Mouse (Mus musculus): ENCODE data around the gene Traf3. TPM values are rescaled to one million over a fixed set of nuclear protein-coding genes. Genes with fewer than 3 reads are reported as not detected.

Traf3 gene
- polyA plus RNA-seq, 1 experiment from 2014 or later, result 10.5 TPM

Other genes starting within 250 kb of the Traf3 start
- gene Ankrd9, start 187.3 kb upstream of the Traf3 start, polyA plus RNA-seq (2016; fragmentation: Nextera tagmentation; extraction: Ambion mirVana), result 13.2 and 14.2 TPM in 2 replicates
- 8.8 and 9.2 TPM in 2 replicates for gene Rcor1, start 127.0 kb upstream of the Traf3 start, polyA plus RNA-seq (2016; fragmentation: Nextera tagmentation; extraction: Ambion mirVana)
- not detected in 2 replicates for gene 4930595D18Rik, start 18.1 kb downstream of the Traf3 start, polyA plus RNA-seq (2016; fragmentation: Nextera tagmentation; extraction: Ambion mirVana)
- 2.0 and 3.5 TPM in 2 replicates for gene Amn, start 104.7 kb downstream of the Traf3 start, polyA plus RNA-seq (2016; fragmentation: Nextera tagmentation; extraction: Ambion mirVana)
- gene Cdc42bpb, start 211.3 kb downstream of the Traf3 start, polyA plus RNA-seq (2016; fragmentation: Nextera tagmentation; extraction: Ambion mirVana), result 33.5 and 38.2 TPM in 2 replicates
- gene Lbhd2, start 240.4 kb downstream of the Traf3 start, polyA plus RNA-seq (2016; fragmentation: Nextera tagmentation; extraction: Ambion mirVana), result 0.31 TPM in 1 of 2 replicates, not detected in the other

Data from heart, embryonic 12.5 days (tissue).